Mouse (Mus musculus) olfactory bulb, adult 2 months (tissue): ENCODE results near the gene E330034G19Rik.

ENCODE experiments used
- CTCF ChIP-seq: fragments of 200-500 bp; IDR thresholded peaks from 2 replicates; pipeline ENCODE4 v1.5.1; 2012; ENCODE audit warnings: low read depth, mild to moderate bottlenecking, low read length, moderate library complexity; ENCODE audit not compliant: insufficient read depth
- POLR2A ChIP-seq: fragments of 200-500 bp; IDR thresholded peaks from 2 replicates; pipeline ENCODE4 v1.6.1; 2012; ENCODE audit warnings: mild to moderate bottlenecking, low read depth, low read length, moderate library complexity; ENCODE audit not compliant: insufficient read depth

DNA sequence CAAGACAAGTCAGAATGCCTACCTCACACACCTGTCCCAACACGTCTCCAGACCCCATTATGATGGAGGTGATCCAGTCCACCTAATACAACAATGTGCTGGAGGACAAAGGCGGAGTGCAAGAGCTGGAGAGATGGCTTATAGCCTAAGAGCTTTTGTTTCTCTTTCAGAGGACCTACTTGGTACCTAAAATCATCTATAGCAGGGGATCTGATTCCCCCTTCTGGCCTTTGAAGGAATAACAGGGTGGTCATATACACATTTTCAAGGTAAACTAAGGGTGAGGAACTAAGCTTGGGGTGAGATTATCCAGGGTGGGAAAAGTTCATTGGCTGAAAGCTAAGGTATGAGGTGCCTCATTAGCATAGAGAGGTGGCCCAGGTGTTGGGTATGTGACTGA lies 19.4 kb upstream of the E330034G19Rik start:
- TF ChIP-seq CTCF = no peak
- TF ChIP-seq POLR2A = no peak
